Mouse (Mus musculus): Measurements from ENCODE around the gene Trib3. TPM values are rescaled to one million over a fixed set of nuclear protein-coding genes. Genes with fewer than 3 reads are reported as not detected.
"Not testable (repeated sequence)": the region's sequence is repeated elsewhere in the genome, so short reads cannot be mapped to it uniquely, and the experiment has no call there.

Gene Trib3
- 2.1 and 5.9 TPM in 2 replicates for polyA plus RNA-seq (2012; rRNA removed)

DNA sequence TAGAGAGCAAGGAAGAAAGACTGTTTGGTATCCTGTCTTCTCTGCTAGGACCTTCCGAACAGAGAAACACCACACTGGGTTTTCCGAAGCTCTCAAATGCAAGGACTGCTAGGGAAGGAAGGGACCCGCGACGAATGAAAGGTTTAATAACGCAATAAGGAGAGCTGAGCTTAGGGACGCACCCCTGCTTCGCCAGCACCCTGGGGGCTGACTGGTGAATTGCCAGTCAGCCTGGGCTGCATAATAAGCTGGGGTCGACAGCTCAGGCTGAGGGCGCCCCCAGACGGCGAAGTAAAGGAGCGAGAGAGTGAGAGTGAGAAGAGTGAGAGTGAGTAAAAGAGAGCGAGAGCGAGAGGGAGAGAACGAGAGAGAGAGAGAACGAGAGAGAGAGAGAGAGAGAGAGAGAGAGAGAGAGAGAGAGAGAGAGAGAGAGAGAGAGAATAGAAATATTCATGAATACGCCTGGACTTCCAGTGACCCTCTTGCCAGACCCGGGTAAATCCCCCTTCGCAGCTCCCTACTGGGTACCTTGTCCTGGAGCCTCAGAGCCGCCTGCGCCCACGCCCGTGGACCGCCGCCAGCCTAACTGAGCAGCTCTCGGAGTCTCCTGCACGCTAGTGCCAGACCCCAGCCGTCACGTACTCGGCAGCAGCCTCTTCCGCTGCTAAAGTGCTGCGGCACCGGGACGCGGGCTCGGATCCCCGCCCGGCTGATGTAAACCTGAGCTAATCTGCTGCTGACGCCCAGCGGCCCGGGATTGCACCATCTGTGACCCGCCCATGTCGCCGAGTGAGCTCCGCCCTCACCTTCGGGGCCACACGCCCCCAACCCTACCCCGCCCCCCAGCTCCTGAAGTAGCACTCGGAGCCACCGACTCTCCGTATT lies at the start of gene Trib3:
Gene Trib3, minus strand, starts transcription at position 704 of the 885 bp plus-strand sequence.
- 1% methylated on average over 52 of the region's 52 CpGs for whole genome bisulfite sequencing
- DNase-seq (ENCODE audit: low read depth, low spot score): no peak

DNA sequence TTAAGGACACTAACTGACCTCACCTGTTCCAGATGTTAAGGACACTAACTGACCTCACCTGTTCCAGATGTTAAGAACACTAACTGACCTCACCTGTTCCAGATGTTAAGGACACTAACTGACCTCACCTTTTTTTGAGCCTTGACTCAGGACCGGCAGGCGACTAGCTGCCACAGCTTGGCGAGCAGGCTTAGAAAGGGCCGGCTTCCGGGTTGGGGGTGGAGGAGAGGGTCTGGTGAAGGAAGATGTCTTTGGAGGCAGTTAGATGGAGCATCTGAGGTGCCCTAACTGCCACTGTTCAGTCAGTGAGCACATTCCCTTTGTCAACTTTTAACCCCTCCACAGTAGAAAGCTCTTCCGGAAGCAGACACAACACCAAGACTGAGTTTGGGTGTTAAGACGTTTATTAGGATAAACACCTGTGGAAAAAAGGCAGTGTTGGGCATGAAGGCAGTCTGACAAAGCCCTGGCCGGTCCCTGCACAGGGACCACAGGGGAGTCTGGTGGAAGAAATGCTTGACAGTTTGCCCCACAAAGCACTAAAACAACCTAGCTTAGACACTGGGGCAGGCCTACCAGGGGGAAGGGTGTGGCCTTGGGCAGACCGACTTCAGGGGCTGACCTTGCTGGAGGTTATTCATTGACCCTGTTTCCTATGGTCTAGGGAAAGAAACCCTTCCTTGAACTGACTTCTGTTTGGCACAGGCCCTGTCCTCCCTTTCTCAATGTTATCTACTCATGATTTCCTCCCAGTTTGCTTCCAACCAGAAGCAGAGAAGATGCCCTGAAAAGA lies 49.6 kb upstream of the Trib3 start:
- WGBS: 71% methylated on average over 9 of the region's 9 CpGs
- no peak for DNase-seq (ENCODE audit: low read depth, low spot score)

DNA sequence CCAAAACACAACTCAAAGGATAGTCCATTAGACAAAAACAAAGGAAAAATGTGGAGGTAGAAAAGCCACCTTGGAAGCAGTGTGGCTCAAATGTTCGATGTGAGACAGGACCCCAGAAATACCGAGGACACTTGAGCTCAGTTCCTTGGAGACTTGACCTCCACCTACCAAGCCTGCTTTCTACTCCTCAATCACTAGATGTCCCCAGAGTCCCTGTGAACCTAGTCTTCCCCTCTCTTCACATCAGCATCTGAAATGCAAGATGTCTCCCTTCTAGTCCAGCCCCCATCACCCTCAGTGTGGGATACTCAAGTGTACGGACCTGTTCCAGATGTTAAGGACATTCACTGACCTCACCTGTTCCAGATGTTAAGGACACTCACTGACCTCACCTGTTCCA lies 49.0 kb upstream of the Trib3 start:
- WGBS: 25% methylated on average over 3 of the region's 3 CpGs
- DNase-seq (ENCODE audit: low read depth, low spot score): no peak

DNA sequence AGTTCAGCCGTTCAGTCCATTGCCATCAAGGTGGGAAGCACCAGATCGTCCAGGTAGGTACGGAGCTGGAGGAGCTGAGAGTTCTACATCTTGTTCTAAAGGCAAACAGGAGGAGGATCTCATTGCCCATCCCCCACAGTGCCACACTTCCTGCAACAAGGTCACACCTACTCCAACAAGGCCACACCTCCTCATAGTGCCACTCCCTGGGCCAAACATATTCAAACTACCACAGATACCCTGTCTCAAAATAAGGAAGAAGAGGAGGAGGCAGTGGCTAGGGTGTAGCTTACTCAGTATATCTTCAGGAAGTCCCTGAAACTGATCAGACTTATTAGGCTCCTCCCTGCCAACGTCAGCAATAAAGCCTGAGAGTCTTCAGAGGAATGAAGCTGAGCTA lies 40.4 kb upstream of the Trib3 start:
- 77% methylated on average over 4 of the region's 4 CpGs for WGBS
- DNase-seq (ENCODE audit: low read depth, low spot score): no peak

DNA sequence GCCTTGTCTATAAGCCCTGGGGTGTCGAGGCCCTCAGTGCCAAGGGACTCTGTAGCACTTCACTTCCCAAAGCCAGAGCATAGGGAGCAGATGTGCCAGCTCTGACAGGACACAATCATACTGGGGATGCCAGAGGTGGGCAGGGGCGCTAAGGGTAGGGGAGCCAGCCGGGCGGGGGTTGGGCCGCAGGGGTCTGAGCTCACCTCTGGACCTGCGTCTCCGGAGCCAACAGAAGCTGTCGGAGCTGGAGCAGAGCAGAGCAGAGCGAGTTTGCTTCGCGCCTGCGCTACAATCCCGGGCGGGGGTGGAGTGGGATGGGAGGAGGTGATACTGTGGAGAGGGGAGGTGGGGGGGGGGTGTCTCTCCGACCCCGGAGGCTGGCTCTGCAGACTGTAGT lies 32.5 kb upstream of the Trib3 start, which contains the start of gene Nrsn2:
Gene Nrsn2, minus strand, starts transcription at position 294 of the 397 bp plus-strand sequence.
- 8% methylated on average over 16 of the region's 16 CpGs for WGBS
- DNase-seq (ENCODE audit: low read depth, low spot score): no peak

DNA sequence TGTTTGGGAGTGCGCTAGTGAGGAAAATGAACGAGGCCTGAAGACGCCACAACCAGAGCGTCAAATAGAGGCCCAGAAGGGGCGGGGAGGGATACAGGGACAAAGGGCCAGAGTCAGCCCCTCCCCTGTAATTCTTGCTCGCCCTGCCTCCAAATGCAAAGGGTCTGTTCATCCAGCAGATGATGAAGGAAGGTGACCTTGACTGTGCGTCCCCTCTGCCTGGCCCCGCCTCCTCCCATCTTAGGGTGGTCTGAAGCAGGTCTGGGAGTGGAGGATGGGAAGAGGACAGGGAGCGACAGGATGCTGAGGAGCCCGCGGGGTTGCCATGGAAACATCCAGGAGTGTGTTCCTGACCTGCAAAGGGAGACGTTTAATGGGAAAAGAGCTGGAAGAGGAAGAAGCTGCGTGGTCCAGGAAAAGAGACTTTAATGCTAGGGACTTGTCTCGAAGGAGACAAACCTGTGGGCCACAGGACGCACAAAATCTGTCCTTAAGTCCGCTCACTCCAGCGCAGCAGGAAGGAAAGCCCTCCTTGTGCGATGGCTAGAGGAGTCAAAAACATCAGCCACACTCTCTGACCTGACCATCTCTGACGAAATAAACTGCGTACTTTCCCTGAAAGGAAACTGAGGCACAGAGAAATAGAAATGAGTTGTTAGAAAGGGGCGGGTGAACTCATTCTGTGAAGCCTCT lies 32.0 kb upstream of the Trib3 start:
- 12% methylated on average over 21 of the region's 21 CpGs for WGBS
- DNase-seq (ENCODE audit: low read depth, low spot score): no peak

DNA sequence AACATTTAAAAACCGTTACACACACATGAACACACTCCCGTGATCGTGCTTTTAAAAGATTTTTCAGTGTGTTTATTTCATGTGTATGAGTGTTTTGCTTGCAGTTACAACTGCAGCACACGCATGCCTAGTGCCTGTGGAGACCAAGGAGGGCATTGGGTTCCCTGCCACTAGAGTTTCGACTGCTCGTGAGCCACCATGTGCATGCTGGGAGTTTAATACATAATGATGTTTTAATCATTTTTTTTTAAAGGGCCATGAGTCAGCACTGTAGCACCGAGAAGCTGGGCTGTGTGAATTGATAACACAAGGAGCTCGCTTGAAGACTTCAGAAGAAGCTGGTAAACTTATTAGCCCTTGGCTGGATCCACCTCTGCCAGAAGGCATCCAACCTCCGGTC lies 29.7 kb upstream of the Trib3 start:
- WGBS: 72% methylated on average over 9 of the region's 9 CpGs
- no peak for DNase-seq (ENCODE audit: low read depth, low spot score)

DNA sequence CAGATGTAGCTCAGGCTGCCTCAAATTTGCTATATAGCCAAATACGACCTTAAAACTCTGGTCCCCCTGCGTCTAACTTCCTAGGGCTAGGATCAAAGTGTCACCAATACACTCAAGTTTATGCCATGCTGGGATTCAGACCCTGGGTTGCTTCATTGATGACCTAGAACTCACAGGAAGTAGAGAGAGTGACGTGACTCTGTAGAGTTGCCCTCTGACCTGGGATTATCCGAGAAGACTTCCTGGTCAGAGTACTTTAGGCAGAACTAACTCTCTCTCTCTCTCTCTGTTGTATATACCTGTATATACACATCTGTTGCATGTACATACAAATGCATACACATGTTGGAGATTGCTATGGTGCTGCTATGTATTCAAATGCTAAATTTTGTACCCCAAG lies 28.8 kb upstream of the Trib3 start:
- WGBS: 46% methylated on average over 4 of the region's 4 CpGs
- no peak for DNase-seq (ENCODE audit: low read depth, low spot score)

DNA sequence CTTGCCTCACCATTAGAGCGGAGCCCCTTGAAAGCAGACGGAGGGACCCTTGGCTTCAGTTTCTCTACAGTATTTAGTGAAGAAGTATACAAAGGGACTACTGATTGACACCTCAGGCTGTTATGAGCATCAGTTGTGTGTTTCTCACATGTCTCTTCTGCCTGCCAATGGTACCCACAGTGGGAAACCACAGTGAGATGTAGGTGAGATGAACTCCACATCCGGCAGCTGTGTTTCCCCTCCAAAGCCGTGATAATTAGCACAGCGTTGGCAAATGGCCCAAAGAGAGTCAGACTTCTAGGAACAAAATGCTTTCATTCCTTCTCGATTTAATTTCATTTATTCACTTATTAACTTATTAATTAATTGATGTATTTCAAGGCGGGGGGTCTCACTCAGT lies 28.3 kb upstream of the Trib3 start:
- WGBS: 83% methylated on average over 7 of the region's 7 CpGs
- no peak for DNase-seq (ENCODE audit: low read depth, low spot score)

DNA sequence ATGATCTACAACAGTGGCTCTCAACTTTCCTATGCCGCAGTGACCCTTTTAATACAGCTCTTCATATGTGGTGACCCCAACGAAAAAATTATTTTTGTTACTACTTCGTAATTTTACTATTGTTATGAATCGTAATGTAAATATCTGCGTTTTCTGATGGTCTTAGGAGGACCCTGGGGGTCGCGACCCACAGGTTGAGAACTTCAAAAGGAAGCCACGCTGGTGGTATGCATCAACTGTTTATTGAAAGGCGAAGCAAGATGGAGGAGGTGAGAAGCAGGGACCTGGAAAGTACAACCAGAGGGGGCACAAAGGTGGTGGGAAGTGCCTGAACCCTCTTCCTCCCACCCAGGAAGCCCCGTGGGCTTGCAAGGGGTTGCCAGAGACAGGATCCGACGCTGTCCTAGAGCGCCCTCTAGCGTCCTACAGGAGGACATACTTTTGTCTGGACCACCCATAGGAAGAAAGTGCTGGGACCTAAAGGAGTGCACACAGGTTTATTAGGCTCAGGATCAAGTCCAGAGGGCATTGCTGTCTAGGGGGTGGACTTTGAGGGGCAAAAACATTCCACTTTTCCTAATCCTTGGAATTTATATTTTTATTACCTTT lies 24.8 kb upstream of the Trib3 start:
- WGBS: 29% methylated on average over 14 of the region's 14 CpGs
- DNase-seq (ENCODE audit: low read depth, low spot score): no peak

DNA sequence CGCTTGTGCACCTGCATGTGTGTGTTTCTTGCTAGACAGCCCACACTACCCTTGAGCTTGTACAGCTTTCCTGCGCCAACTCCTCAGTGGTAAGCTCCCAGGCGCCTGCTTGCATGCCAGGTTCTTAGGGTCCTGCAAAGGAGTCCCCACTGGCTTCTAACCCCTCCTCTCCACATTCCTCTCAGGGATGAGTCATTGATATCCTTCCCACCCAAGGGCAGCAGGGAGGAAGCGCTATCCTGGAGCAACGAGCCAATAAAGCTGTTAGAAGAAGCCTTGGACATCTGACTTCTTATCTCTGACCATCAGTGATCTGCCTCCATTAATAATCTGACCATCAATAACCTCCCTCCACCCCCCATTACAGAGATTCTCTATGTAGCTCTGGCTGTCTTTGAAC lies 24.1 kb upstream of the Trib3 start:
- DNase-seq (ENCODE audit: low read depth, low spot score): no peak
- 62% methylated on average over 5 of the region's 5 CpGs for WGBS

DNA sequence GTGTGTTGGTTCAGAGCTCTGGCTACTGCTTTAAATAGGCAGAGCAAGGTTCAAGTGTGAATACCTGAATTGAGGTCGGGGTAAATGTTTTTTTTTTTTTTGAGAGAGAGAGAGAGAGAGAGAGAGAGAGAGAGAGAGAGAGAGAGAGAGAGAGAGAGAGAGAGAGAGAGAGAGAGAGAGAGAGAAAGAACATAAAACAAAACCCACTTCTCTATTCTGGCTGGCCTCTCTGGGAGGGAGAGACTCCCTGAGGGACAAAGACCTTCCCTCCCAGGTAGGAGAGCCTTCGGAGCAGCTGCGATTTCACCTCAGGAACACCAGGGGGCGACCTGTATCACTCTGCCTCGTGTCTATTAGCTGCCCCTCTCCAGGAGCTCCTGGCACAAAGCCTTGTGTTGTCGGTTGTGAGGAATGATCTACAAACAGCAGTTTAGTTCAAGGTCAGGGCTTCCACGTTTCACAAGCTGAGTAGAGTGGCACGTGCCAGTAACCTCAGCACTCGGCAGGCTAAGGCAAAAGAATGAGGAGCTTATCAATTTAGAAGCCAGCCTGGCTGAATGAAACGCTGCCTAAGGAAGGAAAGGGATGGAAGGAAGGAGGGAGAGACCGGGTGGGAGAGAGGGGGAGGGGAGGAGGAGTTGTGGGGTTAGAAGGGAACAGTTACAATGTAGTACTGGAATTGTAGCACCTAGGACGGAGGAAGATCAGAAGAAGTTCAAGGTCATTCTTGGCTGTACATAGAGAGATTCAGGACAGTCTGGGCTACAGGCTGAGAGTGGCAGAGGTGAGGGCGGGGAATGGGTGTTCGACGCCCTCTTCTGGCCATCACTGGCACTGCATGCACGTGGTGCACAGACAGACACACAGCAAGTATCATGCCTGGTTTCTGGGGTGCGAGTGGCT lies 19.7 kb upstream of the Trib3 start:
- no peak for DNase-seq (ENCODE audit: low read depth, low spot score)
- 7% methylated on average over 17 of the region's 17 CpGs for WGBS

DNA sequence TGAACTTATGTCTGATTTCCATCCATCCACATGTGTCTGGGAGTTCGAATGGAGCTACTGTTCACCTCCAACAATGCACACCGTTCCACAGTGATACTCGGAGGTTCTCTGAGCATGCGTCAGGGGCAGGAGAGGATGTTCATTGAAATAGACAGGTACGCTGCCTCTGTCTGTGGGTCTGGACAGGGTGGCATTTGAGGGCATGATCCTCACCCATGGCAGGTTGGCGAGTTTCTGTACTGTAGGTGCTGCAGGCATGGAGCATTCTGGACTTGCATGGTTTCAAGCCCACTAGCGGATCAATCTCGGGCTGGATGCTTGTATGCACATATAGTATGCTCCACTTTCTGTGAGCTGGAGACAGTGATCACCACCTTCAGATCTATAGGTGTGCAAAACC lies 17.4 kb upstream of the Trib3 start:
- WGBS: 91% methylated on average over 8 of the region's 8 CpGs
- no peak for DNase-seq (ENCODE audit: low read depth, low spot score)

DNA sequence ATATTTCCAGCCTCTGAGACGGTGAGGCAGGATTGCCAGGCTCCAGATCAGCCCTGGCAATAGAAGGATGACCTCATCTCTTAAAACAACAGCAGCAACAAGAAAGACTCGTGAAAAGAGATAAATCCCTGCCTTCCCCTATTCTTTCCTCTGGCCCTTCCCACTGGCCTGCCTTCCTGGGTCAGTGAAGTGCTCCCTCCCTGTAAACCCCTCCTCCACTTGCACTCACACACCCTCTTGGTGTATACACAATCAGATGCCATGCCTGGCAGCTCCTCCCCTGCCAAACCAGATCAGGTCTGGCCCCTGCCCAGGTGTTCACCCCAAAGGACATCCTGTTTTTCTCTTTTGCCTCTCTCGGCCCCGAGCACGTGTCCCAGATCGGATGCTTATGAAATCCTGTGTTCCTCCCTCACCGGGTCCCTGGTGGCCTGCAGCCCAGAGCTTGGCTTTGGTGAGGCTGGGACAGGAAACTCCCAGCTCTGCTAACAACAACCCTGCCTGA lies 16.5 kb upstream of the Trib3 start:
- WGBS: 9% methylated on average over 7 of the region's 7 CpGs
- DNase-seq (ENCODE audit: low read depth, low spot score): no peak

DNA sequence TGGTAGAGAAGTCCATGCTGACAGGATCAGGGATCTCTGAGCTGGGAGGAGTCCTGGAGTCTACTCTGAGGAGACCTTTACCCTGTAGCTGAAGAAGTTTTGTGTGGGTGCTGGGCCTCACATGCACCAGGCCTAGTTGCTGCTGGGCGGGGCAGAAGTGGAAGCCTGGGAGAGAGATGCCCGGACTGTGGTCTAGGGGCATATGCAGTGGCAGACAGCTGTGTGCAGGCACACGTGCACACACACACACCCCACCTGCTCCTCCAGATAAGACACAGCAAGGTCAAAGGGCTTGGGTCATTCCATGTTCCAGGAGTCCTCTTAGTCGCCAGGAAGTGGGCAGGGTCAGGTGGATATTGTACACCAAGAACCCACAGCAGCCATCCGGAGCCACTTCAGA lies 15.8 kb upstream of the Trib3 start:
- 25% methylated on average over 5 of the region's 5 CpGs for WGBS
- DNase-seq (ENCODE audit: low read depth, low spot score): no peak

DNA sequence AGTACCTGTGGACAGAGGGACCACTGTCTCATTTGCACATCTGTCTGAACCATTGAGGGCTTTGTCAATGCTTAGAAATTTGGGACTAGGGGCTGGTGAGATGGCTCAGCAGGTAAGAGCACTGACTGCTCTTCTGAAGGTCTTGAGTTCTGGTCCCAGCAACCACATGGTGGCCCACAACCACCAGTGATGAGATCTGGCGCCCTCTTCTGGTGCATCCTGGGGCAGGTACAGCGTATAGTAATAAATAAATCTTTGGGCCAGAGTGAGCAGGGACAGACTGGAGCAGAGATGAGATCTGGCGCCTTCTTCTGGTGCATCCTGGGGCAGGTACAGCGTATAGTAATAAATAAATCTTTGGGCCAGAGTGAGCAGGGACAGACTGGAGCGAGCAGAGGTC lies 15.1 kb upstream of the Trib3 start:
- 89% methylated on average over 5 of the region's 5 CpGs for WGBS
- DNase-seq (ENCODE audit: low read depth, low spot score): not testable (repeated sequence)

DNA sequence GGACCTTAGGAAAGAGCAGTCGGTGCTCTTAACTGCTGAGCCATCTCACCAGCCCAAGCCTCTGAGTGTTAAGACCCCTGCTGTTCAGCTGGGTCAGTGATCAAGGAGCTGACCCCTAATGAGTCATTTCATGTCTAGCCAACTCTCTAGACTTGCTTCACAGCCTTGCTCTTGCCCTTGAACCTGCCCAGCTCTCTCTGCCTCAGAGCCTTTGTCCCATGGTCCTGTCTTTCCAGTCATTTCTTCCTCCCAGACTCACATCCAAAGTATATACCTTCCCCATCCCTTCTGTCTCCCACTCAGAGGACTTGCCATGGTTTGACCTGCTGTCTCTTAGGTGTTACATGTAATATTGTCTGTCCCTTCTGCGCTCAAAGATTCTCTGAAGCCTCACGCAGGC lies 13.4 kb upstream of the Trib3 start:
- DNase-seq (ENCODE audit: low read depth, low spot score): no peak
- WGBS: 94% methylated on average over 3 of the region's 3 CpGs

DNA sequence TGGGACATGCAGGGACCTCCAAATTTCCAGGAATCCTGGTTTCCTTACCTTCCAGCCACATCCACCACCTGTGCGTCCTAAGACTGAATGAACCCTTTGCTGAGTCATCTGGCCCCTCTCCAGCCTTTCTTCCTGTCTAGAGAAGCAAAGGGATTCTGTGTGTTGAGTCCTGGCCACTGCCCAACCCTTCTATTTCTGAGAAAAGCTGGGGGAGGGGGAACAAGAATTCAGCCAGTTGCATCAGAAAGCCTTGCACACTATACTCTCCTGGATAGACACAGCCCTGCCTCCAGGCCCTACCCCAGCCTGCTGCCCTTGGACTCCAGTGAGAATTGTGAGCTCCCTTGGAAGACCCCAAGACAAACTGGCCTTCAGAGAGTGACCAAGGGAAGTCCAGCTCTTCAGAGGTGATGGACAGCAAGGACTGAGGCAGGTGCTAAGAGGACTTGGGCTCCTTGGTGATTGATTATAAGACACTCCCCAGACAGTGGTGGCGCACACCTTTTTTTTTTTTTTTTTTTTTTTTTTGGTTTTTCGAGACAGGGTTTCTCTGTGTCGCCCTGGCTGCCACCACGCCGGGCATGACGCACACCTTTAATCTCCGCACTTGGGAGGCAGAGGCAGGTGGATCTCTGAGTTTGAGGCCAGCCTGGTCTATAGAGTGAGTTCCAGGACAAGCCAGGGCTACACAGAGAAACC lies 6.2 kb upstream of the Trib3 start:
- WGBS: 74% methylated on average over 8 of the region's 8 CpGs
- no peak for DNase-seq (ENCODE audit: low read depth, low spot score)

Measured in large intestine, adult 2 months (tissue).